Mouse (Mus musculus) forebrain, embryonic 12.5 days (tissue): ENCODE data around the gene Msi2. TPM values are rescaled to one million over a fixed set of nuclear protein-coding genes. Genes with fewer than 3 reads are reported as not detected.

Experiments
- ATAC-seq: fragments of 200-750 bp; cut with Nextera tagmentation; 2 replicates; pipeline ENCODE4 v1.8.0; 2017; ENCODE audit warnings: moderate TSS enrichment; ENCODE audit not compliant: low FRiP score
- H3K27ac ChIP-seq: fragments of 300-500 bp; sonication (generic); 2 replicates; pipeline ENCODE4 v1.5.1; 2016; ENCODE audit warnings: mild to moderate bottlenecking
- H3K27me3 ChIP-seq: fragments of 300-500 bp; sonication (generic); 2 replicates; pipeline ENCODE4 v1.6.1; 2016; ENCODE audit warnings: mild to moderate bottlenecking
- H3K36me3 ChIP-seq: fragments of 300-500 bp; sonication (generic); replicated peaks from 2 replicates; pipeline ENCODE4 v1.6.1; 2016; ENCODE audit warnings: mild to moderate bottlenecking
- H3K4me1 ChIP-seq: fragments of 300-500 bp; sonication (generic); 2 replicates; pipeline ENCODE4 v1.6.1; 2016
- H3K4me2 ChIP-seq: fragments of 300-500 bp; sonication (generic); 2 replicates; pipeline ENCODE4 v1.6.1; 2016; ENCODE audit warnings: mild to moderate bottlenecking, moderate library complexity
- H3K4me3 ChIP-seq: fragments of 300-500 bp; sonication (generic); replicated peaks from 2 replicates; pipeline ENCODE4 v1.5.1; 2016; ENCODE audit warnings: mild to moderate bottlenecking
- H3K9ac ChIP-seq: fragments of 300-500 bp; sonication (generic); 2 replicates; pipeline ENCODE4 v1.6.1; 2016; ENCODE audit warnings: mild to moderate bottlenecking
- H3K9me3 ChIP-seq: fragments of 300-500 bp; sonication (generic); 2 replicates; pipeline ENCODE4 v1.6.1; 2016
- WGBS: fragments of 180-500 bp; shearing (Covaris S2); methylation state at CpG from one replicate; pipeline ENCODE4 v1.1.7; 2016; 5-methylcytosine and 5-hydroxymethylcytosine counted together
- polyA plus RNA-seq: library from polyadenylated mRNA; unstranded; fragments of >200 nt; fragmentation: Nextera tagmentation; extraction: Ambion mirVana; gene quantifications from 2 replicates; pipeline ENCODE4 v1.2.1, GENCODE M21; 2016

Gene Msi2
- polyA plus RNA-seq, 1 experiment from 2014 or later: 35.8 TPM

DNA sequence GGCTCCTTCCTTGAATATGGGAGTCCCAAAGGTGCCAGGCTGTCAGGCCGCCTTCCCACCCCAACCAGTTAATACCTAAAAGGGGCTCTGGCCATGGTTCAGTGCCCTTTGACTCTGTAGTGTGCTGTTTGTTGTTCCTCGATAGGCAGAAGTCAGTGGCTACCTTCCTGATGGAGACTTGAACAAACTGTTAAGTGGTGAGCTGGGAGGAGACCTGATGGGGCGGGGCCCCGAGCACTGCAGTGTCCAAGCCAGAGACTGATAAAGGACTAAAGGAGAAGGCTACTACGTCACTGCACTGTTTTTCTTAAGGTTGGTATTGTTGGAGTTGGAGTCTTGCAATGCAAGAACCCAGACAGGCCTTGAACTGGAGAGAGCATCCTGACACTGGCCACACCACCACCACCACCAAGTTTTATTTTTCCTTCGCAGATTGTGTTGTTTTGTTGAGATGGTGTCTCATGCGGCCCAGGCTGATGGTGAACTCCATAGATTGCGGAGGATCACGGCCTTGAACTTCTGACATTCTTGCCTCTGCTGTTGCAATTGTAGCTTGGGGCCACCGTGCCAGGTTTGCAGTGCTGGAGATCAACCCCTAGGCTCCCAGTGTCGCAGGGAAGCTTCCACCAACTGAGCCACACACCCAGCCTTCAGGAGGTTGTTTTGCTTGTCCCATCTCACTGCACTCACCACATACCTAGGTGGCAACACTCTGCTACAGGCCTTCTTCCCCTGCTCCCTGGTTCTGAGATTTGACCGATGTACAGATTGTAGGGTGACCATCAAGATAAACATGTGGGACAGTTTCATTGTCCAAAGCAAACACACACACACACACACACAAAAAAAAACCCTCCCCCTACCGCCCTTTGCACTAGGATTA lies 2.2 kb upstream of the Msi2 start:
- ATAC-seq: no peak
- no peaks in the 10 kb centered on the region for H3K36me3 ChIP-seq
- 0 out of 2 replicates have a peak, but pooled peaks cover 6% of the 10 kb centered on the region for H3K27me3 ChIP-seq
- 67% methylated on average over 13 of the region's 13 CpGs for WGBS
- no peak overlapping the region for H3K9ac ChIP-seq
- H3K4me2 ChIP-seq: peak overlapping the region; percentile 81; the same call in 1 of the 2 replicates
- H3K4me1 ChIP-seq: peaks cover 35% of the 10 kb centered on the region
- no peaks in the 10 kb centered on the region for H3K9me3 ChIP-seq
- H3K27ac ChIP-seq: no peak overlapping the region
- H3K4me3 ChIP-seq: no peak overlapping the region

- peaks cover 44% of the 10 kb centered on the region for H3K4me1 ChIP-seq
These were observed 1.3 kb upstream of the Msi2 start for GRCm38 (mm10) chr11:88719601-88720000.

DNA sequence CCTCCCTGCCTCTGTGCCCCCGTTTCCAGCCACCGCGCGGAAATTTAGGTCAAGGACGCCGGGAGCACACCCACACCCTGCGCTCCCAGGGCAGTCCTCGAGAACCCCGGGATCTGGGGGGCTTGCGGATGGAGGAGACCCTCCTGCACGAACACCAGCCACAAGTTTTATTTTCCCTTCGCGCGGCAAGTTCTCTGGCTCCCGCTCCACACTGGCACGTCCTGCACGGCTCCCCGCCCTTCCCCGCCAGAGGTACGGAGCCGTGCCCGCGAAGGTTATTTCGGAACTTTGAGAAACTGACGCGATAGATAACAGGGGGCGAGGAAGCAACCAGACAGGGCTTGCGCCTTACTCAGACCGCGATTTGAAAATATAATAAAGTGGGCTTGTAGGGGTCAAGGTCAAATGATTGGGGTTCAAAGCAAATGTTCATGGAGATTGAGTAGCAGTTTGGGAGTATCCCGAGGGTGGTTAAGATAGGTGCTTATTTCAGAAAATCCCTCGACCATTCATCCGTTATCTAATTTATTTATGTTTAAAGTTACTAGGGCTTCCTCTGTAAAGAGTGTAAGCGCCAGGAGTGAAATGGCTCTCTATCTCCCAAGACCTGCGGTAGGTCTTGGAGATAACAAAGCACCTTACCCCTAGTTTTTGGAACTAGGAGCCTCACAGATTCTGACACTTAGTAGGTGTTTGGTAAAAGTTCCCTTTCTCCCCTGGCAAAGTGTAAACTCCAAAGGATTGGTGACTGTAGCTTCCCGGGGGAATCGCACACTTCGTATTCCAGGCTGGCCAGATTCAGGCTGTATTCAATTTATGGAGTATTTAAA lies 668 bp upstream of the Msi2 start:
- Histone ChIP-seq H3K4me1 (peaks cover 51% of the 10 kb centered on the region), H3K36me3 (no peaks in the 10 kb centered on the region), H3K9ac (peak overlapping the region; percentile 98), H3K4me3 (peak overlapping the region; percentile 97), H3K27me3 (0 out of 2 replicates have a peak, but pooled peaks cover 6% of the 10 kb centered on the region), H3K4me2 (peak overlapping the region; percentile 81), H3K9me3 (no peaks in the 10 kb centered on the region), H3K27ac (peak overlapping the region; percentile 96)
- ATAC-seq: peak; percentile 67; the same call in 1 of the 2 replicates
- WGBS: 2% methylated on average over 38 of the region's 38 CpGs

More at GRCm38 (mm10) chr11:88719601-88720000, 1.3 kb upstream of the Msi2 start:
- H3K36me3 ChIP-seq: no peaks in the 10 kb centered on the region
- H3K27me3 ChIP-seq: 0 out of 2 replicates have a peak, but pooled peaks cover 6% of the 10 kb centered on the region
- no peak for ATAC-seq
- peak overlapping the region; percentile 98; the same call in 1 of the 2 replicates for H3K9ac ChIP-seq
- H3K9me3 ChIP-seq: no peaks in the 10 kb centered on the region
- H3K27ac ChIP-seq: 0 out of 2 replicates have a peak overlapping the region, but pooled peaks have one; percentile 14
- peak overlapping the region; percentile 97; the same call in 1 of the 2 replicates for H3K4me3 ChIP-seq
- WGBS: 35% methylated on average over 3 of the region's 3 CpGs
- H3K4me2 ChIP-seq: peak overlapping the region; percentile 81

DNA sequence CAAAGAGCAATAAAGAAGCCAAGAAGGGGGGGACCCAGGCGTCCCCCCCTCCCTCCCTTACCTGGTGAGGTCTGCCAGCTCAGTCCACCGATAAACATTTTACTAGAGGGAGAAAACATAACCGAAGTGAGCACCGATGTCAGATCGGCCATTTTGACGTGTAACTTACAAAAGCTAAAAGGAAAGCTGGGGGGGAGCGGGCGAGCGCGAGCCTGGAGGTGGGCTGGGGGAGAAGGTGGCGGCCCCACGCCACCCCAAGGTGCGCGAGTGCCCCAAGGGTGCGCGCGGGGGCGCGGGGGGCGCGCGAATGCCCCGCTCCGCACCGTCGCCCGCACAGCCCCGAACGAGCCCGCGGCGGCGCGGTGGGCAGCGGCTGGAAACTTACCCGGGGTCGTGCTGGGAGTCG lies 666 bp downstream of the Msi2 start:
- H3K4me1 ChIP-seq: peaks cover 53% of the 10 kb centered on the region
- WGBS: 2% methylated on average over 18 of the region's 38 CpGs

GRCm38 (mm10) chr11:88717016-88717643 lies 1.2 kb downstream of the Msi2 start:
- Histone ChIP-seq H3K4me2 (peak overlapping the region; percentile 81), H3K27ac (peak overlapping the region; percentile 96), H3K4me3 (peak overlapping the region; percentile 97), H3K9me3 (no peaks in the 10 kb centered on the region), H3K9ac (peak overlapping the region; percentile 98), H3K4me1 (peaks cover 53% of the 10 kb centered on the region), H3K36me3 (peaks cover 6% of the 10 kb centered on the region), H3K27me3 (0 out of 2 replicates have a peak, but pooled peaks cover 6% of the 10 kb centered on the region)
- no peak for ATAC-seq
- under 1% methylated on average over 19 of the region's 19 CpGs for WGBS

More for the DNA sequence above, 666 bp downstream of the Msi2 start:
- peak overlapping the region; percentile 98 for H3K9ac ChIP-seq
- H3K27me3 ChIP-seq: 0 out of 2 replicates have a peak, but pooled peaks cover 6% of the 10 kb centered on the region
- peak; percentile 59 for ATAC-seq
- peaks cover under 1% of the 10 kb centered on the region for H3K36me3 ChIP-seq
- peak overlapping the region; percentile 97 for H3K4me3 ChIP-seq
- H3K27ac ChIP-seq: peak overlapping the region; percentile 96
- no peaks in the 10 kb centered on the region for H3K9me3 ChIP-seq
- peak overlapping the region; percentile 81 for H3K4me2 ChIP-seq

DNA sequence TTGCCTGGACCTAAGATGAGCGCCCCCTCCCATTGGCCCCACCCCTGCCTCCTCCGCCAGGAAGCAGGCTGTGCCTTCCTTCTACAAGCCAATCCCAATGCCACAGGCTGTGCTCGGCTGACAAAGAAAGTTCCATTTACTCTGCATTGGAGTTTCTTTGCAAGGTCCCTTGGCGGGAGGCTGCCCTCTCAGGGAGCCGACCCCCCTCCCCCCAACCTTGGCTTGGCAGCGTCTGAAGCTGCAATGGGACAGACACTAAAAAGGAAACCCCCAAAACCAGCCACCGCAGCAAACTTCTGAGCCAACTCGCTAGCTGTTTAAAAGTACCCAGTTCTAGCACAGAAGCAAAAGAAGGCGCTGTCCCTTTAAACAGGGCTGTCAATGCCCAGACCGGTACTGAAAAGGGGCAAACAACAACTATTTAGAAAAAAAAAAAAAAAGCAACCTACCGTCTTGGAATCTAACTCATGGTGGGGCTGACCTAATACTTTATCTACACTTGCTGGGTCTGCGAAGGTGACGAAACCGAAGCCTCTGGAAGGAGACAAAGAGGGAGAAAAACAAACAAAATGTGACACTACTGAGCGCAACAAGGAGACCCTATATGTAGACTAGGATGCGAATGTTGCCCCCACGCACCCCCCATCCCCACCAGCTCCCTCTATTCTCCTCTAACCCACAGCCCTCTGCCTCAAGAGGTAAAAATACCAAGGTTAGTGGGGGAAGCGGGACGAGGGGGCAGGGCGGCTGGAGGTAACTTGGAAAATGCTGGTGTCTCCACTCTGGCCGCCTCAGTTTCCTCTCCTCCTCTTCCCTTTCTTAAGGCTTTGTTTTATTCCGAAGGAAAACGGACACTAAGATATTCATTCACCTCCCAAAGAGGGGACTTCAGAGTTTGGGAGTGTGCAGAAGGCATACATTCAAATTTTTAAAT lies 2.0 kb downstream of the Msi2 start:
- Histone ChIP-seq H3K4me1 (peaks cover 56% of the 10 kb centered on the region), H3K27me3 (0 out of 2 replicates have a peak, but pooled peaks cover 6% of the 10 kb centered on the region), H3K27ac (peak overlapping the region; percentile 96), H3K36me3 (peaks cover 14% of the 10 kb centered on the region), H3K4me3 (peak overlapping the region; percentile 97), H3K4me2 (peak overlapping the region; percentile 81), H3K9me3 (no peaks in the 10 kb centered on the region), H3K9ac (peak overlapping the region; percentile 98)
- ATAC-seq: 0 out of 2 replicates have a peak, but pooled peaks have one; percentile 30
- under 1% methylated on average over 23 of the region's 23 CpGs for WGBS

GRCm38 (mm10) chr11:88715299-88715698 lies 3.0 kb downstream of the Msi2 start:
- Histone ChIP-seq H3K36me3 (peaks cover 24% of the 10 kb centered on the region), H3K4me3 (peak overlapping the region; percentile 97), H3K4me2 (peak overlapping the region; percentile 81), H3K27ac (0 out of 2 replicates have a peak overlapping the region, but pooled peaks have one; percentile 96), H3K27me3 (0 out of 2 replicates have a peak, but pooled peaks cover 2% of the 10 kb centered on the region), H3K4me1 (peaks cover 54% of the 10 kb centered on the region), H3K9me3 (no peaks in the 10 kb centered on the region), H3K9ac (peak overlapping the region; percentile 98)
- 41% methylated on average over 7 of the region's 7 CpGs for WGBS
- no peak for ATAC-seq

- Histone ChIP-seq H3K9me3 (no peaks in the 10 kb centered on the region), H3K4me2 (peak overlapping the region; percentile 81), H3K27ac (no peak overlapping the region), H3K27me3 (no peaks in the 10 kb centered on the region), H3K4me1 (peaks cover 54% of the 10 kb centered on the region), H3K36me3 (peaks cover 36% of the 10 kb centered on the region), H3K9ac (peak overlapping the region; percentile 98; the same call in 1 of the 2 replicates), H3K4me3 (peak overlapping the region; percentile 97; the same call in 1 of the 2 replicates)
- WGBS: 68% methylated on average over 7 of the region's 7 CpGs
- no peak for ATAC-seq
These were observed 4.2 kb downstream of the Msi2 start for GRCm38 (mm10) chr11:88714127-88714526.

GRCm38 (mm10) chr11:88713479-88713878 lies 4.8 kb downstream of the Msi2 start:
- Histone ChIP-seq H3K4me2 (peak overlapping the region; percentile 81), H3K36me3 (peaks cover 42% of the 10 kb centered on the region), H3K27ac (no peak overlapping the region), H3K9ac (peak overlapping the region; percentile 21; the same call in 1 of the 2 replicates), H3K4me3 (peak overlapping the region; percentile 11), H3K27me3 (no peaks in the 10 kb centered on the region), H3K4me1 (peaks cover 60% of the 10 kb centered on the region), H3K9me3 (no peaks in the 10 kb centered on the region)
- no peak for ATAC-seq
- WGBS: 49% methylated on average over 9 of the region's 9 CpGs

GRCm38 (mm10) chr11:88709876-88710614 lies 8.3 kb downstream of the Msi2 start:
- Histone ChIP-seq H3K36me3 (peaks cover 76% of the 10 kb centered on the region), H3K4me2 (no peak overlapping the region), H3K27ac (no peak overlapping the region; the same call in 1 of the 2 replicates), H3K4me1 (peaks cover 81% of the 10 kb centered on the region), H3K9ac (no peak overlapping the region), H3K9me3 (no peaks in the 10 kb centered on the region), H3K27me3 (no peaks in the 10 kb centered on the region), H3K4me3 (no peak overlapping the region)
- 85% methylated on average over 15 of the region's 15 CpGs for WGBS
- ATAC-seq: no peak
